Mouse (Mus musculus): Measurements from ENCODE around the gene Acta2.
"Not testable (repeated sequence)": the region's sequence is repeated elsewhere in the genome, so short reads cannot be mapped to it uniquely, and the experiment has no call there.

The Acta2 gene

GRCm38 (mm10) chr19:34222805-34223204 lies 32.6 kb downstream of the Acta2 start:
- in situ Hi-C loops (cut with MboI, MseI): no loop called here

- in situ Hi-C loops (cut with MboI, MseI): no loop called here
These were observed 34.5 kb downstream of the Acta2 start for GRCm38 (mm10) chr19:34220732-34221380.

- in situ Hi-C loops (cut with MboI, MseI): no loop called here
These were observed 36.0 kb downstream of the Acta2 start for GRCm38 (mm10) chr19:34219260-34219968.

GRCm38 (mm10) chr19:34217761-34218160 lies 37.6 kb downstream of the Acta2 start:
- in situ Hi-C loops (cut with MboI, MseI): no loop called here

GRCm38 (mm10) chr19:34216956-34217355 lies 38.4 kb downstream of the Acta2 start:
- in situ Hi-C loops (cut with MboI, MseI): no loop called here

GRCm38 (mm10) chr19:34214136-34214535 lies 41.3 kb downstream of the Acta2 start:
- in situ Hi-C loops (cut with MboI, MseI): no loop called here

- in situ Hi-C loops (cut with MboI, MseI): no loop called here
These were observed 42.1 kb downstream of the Acta2 start for GRCm38 (mm10) chr19:34213251-34213645.

- in situ Hi-C loops (cut with MboI, MseI): no loop called here
These were observed 42.7 kb downstream of the Acta2 start for GRCm38 (mm10) chr19:34212489-34213250.

GRCm38 (mm10) chr19:34210841-34211240 lies 44.5 kb downstream of the Acta2 start:
- in situ Hi-C loops (cut with MboI, MseI): no loop called here

GRCm38 (mm10) chr19:34209930-34210581 lies 45.3 kb downstream of the Acta2 start:
- in situ Hi-C loops (cut with MboI, MseI): no loop called here

GRCm38 (mm10) chr19:34209031-34209430 lies 46.4 kb downstream of the Acta2 start:
- in situ Hi-C loops (cut with MboI, MseI): no loop called here

GRCm38 (mm10) chr19:34206760-34207440 lies 48.5 kb downstream of the Acta2 start:
- in situ Hi-C loops (cut with MboI, MseI): no loop called here

GRCm38 (mm10) chr19:34206128-34206527 lies 49.3 kb downstream of the Acta2 start:
- in situ Hi-C loops (cut with MboI, MseI): not testable (repeated sequence)

GRCm38 (mm10) chr19:34202668-34203067 lies 52.7 kb downstream of the Acta2 start:
- in situ Hi-C loops (cut with MboI, MseI): no loop called here

GRCm38 (mm10) chr19:34199488-34199887 lies 55.9 kb downstream of the Acta2 start:
- in situ Hi-C loops (cut with MboI, MseI): no loop called here

GRCm38 (mm10) chr19:34198901-34199300 lies 56.5 kb downstream of the Acta2 start:
- in situ Hi-C loops (cut with MboI, MseI): no loop called here

- in situ Hi-C loops (cut with MboI, MseI): no loop called here
These were observed 57.3 kb downstream of the Acta2 start for GRCm38 (mm10) chr19:34198066-34198465.

GRCm38 (mm10) chr19:34195031-34195430 lies 60.4 kb downstream of the Acta2 start:
- in situ Hi-C loops (cut with MboI, MseI): no loop called here

GRCm38 (mm10) chr19:34194132-34194745 lies 61.2 kb downstream of the Acta2 start:
- in situ Hi-C loops (cut with MboI, MseI): no loop called here

- in situ Hi-C loops (cut with MboI, MseI): no loop called here
These were observed 61.7 kb downstream of the Acta2 start for GRCm38 (mm10) chr19:34193683-34194082.

GRCm38 (mm10) chr19:34193149-34193548 lies 62.2 kb downstream of the Acta2 start:
- in situ Hi-C loops (cut with MboI, MseI): no loop called here

All from T-helper 1 cell (primary cell).